28 mouse cellular contexts compared by ENCODE assay signal in the genomic region with DNA sequence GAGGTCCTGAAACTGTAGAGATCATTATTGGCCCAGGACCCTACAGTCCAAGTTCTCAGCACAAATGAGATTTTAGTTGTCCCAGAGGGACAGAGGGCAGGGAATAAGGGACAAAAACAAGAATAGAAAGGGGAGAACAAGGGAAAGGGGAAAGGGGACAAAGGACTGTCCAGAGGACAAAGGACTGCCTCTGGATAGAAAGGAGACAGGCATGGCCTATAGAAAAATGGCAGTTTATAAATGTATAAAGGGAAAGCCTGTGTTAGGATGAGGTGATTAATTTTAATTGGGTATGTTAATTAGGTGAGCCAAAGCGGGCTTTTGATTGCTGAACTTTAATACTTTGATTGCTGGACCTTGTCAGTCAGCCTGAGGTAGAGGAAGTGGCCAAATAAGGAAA. TPM values are rescaled to one million over a fixed set of nuclear protein-coding genes. Genes with fewer than 3 reads are reported as not detected.
"Had no signal": no experiment of that assay in that cellular context is flagged by ENCODE, and none has a peak within 500 bp of the region (broad histone marks: within the 10 kb centered on the region; RNA-seq: fewer than 3 reads in every experiment).

No protein-coding gene starts in this region.

- H3K36me3 ChIP-seq: heart, embryonic 10.5 days; heart, embryonic 12.5 days; hindbrain, embryonic 13.5 days; hindbrain, embryonic 15.5 days; kidney, embryonic 15.5 days; limb, embryonic 13.5 days; limb, embryonic 15.5 days; liver, embryonic 12.5 days had no signal

- H3K4me3 ChIP-seq: gastrocnemius, adult 2 months; heart, embryonic 10.5 days; heart, embryonic 12.5 days; hindbrain, embryonic 13.5 days; hindbrain, embryonic 15.5 days; kidney, embryonic 15.5 days; limb, embryonic 13.5 days; limb, embryonic 15.5 days; liver, embryonic 12.5 days had no signal

- H3K4me2 ChIP-seq: heart, embryonic 12.5 days; hindbrain, embryonic 13.5 days; hindbrain, embryonic 15.5 days; kidney, embryonic 15.5 days; limb, embryonic 13.5 days; limb, embryonic 15.5 days; liver, embryonic 12.5 days had no signal

- H3K9me3 ChIP-seq: heart, embryonic 10.5 days; heart, embryonic 12.5 days; hindbrain, embryonic 13.5 days; hindbrain, embryonic 15.5 days; kidney, embryonic 15.5 days; limb, embryonic 13.5 days; limb, embryonic 15.5 days; liver, embryonic 12.5 days had no signal

- DNase-seq: gastrocnemius, adult 2 months; gastrocnemius, postnatal 10 days; gastrocnemius, postnatal 25 days; heart, adult 18-20 months; heart, postnatal 14 days; heart, postnatal 36 days; kidney, adult 11 months; kidney, adult 2 months; kidney, adult 9 months; kidney, postnatal 14 days; kidney, postnatal 36 days; layer of hippocampus, adult 9-11 months; layer of hippocampus, postnatal 36 days; left cerebral cortex, postnatal 4 days had no signal

- H3K27me3 ChIP-seq: heart, embryonic 12.5 days had no signal

- H3K9ac ChIP-seq: heart, embryonic 12.5 days; hindbrain, embryonic 13.5 days; hindbrain, embryonic 15.5 days; kidney, embryonic 15.5 days; limb, embryonic 13.5 days; limb, embryonic 15.5 days; liver, embryonic 12.5 days; liver, embryonic 14.5 days had no signal

- H3K4me1 ChIP-seq: heart, embryonic 10.5 days; heart, embryonic 12.5 days; hindbrain, embryonic 13.5 days; hindbrain, embryonic 15.5 days; kidney, embryonic 15.5 days; limb, embryonic 13.5 days; limb, embryonic 15.5 days had no signal

- H3K27ac ChIP-seq: gastrocnemius, adult 2 months; heart, embryonic 10.5 days; hindbrain, embryonic 13.5 days; hindbrain, embryonic 15.5 days; hindbrain, postnatal 0 days; kidney, embryonic 15.5 days; kidney, postnatal 0 days; limb, embryonic 13.5 days; limb, embryonic 15.5 days; liver, embryonic 12.5 days; liver, embryonic 14.5 days had no signal

- ATAC-seq: hindbrain, postnatal 0 days; intestine, embryonic 16.5 days; liver, embryonic 12.5 days had no signal

RNA-seq across cellular contexts. Expression of a gene that starts 4.3 kb away (rescaled TPM):
- total RNA-seq: granulocyte monocyte progenitor cell, adult 5-6 weeks had no signal

RNA-seq across cellular contexts. Expression of a gene that starts 6.9 kb away (rescaled TPM):
- polyA plus RNA-seq: liver, adult 2 months had no signal
